Mouse (Mus musculus) limb, embryonic 14.5 days (tissue): ENCODE measurements around the gene Cyp26b1. TPM values are rescaled to one million over a fixed set of nuclear protein-coding genes. Genes with fewer than 3 reads are reported as not detected.

Experiments
- ATAC-seq: fragments of 200-750 bp; cut with Nextera tagmentation; 2 replicates; pipeline ENCODE4 v1.8.0; 2017; ENCODE audit warnings: low read depth, moderate number of reproducible peaks, moderate TSS enrichment; ENCODE audit not compliant: low FRiP score
- DNase-seq: peaks from one replicate; pipeline ENCODE4 v3.0.0-alpha.2; 2015; ENCODE audit warnings: low spot score
- H3K27ac ChIP-seq: fragments of 300-500 bp; sonication (generic); replicated peaks from 2 replicates; pipeline ENCODE4 v1.5.1; 2014; ENCODE audit warnings: low read depth, mild to moderate bottlenecking, low read length, moderate library complexity, mixed read lengths
- H3K27me3 ChIP-seq: fragments of 300-500 bp; sonication (generic); 2 replicates; pipeline ENCODE4 v1.6.1; 2014; ENCODE audit warnings: low read length, mixed read lengths; ENCODE audit not compliant: control insufficient read depth, insufficient read depth
- H3K36me3 ChIP-seq: fragments of 300-500 bp; sonication (generic); 2 replicates; pipeline ENCODE4 v1.6.1; 2014; ENCODE audit warnings: mild to moderate bottlenecking, low read length, moderate library complexity, mixed read lengths; ENCODE audit not compliant: control insufficient read depth, insufficient read depth
- H3K4me1 ChIP-seq: fragments of 300-500 bp; sonication (generic); 2 replicates; pipeline ENCODE4 v1.6.1; 2014; ENCODE audit warnings: antibody characterized with exemption, low read length, mixed read lengths; ENCODE audit not compliant: control insufficient read depth, insufficient read depth
- H3K4me2 ChIP-seq: fragments of 300-500 bp; sonication (generic); replicated peaks from 2 replicates; pipeline ENCODE4 v1.6.1; 2014; ENCODE audit warnings: low read depth, mild to moderate bottlenecking, low read length, moderate library complexity; ENCODE audit not compliant: severe bottlenecking
- H3K4me3 ChIP-seq: fragments of 300-500 bp; sonication (generic); replicated peaks from 2 replicates; pipeline ENCODE4 v1.5.1; 2014; ENCODE audit warnings: low read length
- H3K9ac ChIP-seq: fragments of 300-500 bp; sonication (generic); 2 replicates; pipeline ENCODE4 v1.6.1; 2014; ENCODE audit warnings: mild to moderate bottlenecking, low read depth, low read length, moderate library complexity; ENCODE audit not compliant: severe bottlenecking
- H3K9me3 ChIP-seq: fragments of 300-500 bp; sonication (generic); 2 replicates; pipeline ENCODE4 v1.6.1; 2016; ENCODE audit warnings: low read length; ENCODE audit not compliant: control insufficient read depth
- POLR2A ChIP-seq: fragments of 200-500 bp; IDR thresholded peaks from 2 replicates; pipeline ENCODE4 v1.8.0; 2012; ENCODE audit warnings: inconsistent platforms, mild to moderate bottlenecking, moderate library complexity, borderline replicate concordance; ENCODE audit not compliant: insufficient read depth, insufficient read length; ENCODE audit errors: extremely low read depth
- WGBS: fragments of 180-500 bp; shearing (Covaris S2); extraction: QIAGEN DNeasy Blood & Tissue Kit; methylation state at CpG from one replicate; pipeline ENCODE4 v1.1.7; 2014; 5-methylcytosine and 5-hydroxymethylcytosine counted together
- polyA plus RNA-seq, 2 experiments: library from polyadenylated mRNA; depleted of rRNA in 1 of 2; stranded (reverse) in 1 of 2; unstranded in 1 of 2; fragments of >200 nt; fragmentation: Nextera tagmentation in 1 of 2; extraction: Ambion mirVana in 1 of 2; gene quantifications; 2 replicates each; pipeline versions ENCODE4 v1.2.1 to v1.2.3; 2012 to 2014

Cyp26b1 gene
- polyA plus RNA-seq, 2 experiments: 10.0 to 20.1 TPM

DNA sequence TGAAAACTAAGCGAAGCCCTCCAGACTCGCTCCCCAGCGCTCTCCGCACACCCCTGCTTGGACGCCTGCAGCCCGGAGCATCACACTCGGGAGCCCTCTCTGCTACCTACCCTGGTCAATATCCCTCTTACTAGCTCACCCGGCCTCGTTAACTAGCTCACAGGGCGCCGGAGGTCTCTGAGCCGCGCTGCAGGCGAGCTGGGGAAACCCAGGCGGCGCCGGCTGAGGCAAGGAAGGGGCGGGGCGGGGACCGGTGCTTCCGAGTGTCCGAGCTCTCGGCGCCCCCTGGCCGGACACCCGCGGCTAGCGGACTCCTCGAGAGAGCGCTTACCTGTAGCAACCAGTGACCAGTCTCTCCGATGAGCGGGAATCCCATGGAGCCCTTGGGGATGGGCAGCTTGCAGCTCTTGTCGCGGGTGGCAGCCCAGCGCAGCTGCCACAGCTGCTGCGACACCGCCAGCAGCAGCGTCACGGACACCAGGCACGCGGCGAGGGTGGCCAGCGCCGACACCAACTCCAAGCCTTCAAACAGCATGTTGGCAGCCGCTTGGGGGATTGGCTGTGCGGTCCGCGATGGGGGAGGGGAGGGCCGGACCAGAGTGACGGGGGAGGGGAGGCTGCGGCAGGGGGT lies 6.1 kb downstream of the Cyp26b1 start:
- Histone ChIP-seq H3K27me3 (peaks cover 17% of the 10 kb centered on the region; the same call in 1 of the 2 replicates), H3K4me3 (peak overlapping the region; percentile 58), H3K4me2 (peak overlapping the region; percentile 87), H3K27ac (peak overlapping the region; percentile 84), H3K9ac (peak overlapping the region; percentile 64), H3K9me3 (no peaks in the 10 kb centered on the region), H3K4me1 (peaks cover 36% of the 10 kb centered on the region), H3K36me3 (peaks cover under 1% of the 10 kb centered on the region; the same call in 1 of the 2 replicates)
- DNase-seq (peak; percentile 42), ATAC-seq (no peak)
- under 1% methylated on average over 50 of the region's 51 CpGs for WGBS
- 0 out of 2 replicates have a peak, but pooled peaks have one; percentile 36 for TF ChIP-seq POLR2A

DNA sequence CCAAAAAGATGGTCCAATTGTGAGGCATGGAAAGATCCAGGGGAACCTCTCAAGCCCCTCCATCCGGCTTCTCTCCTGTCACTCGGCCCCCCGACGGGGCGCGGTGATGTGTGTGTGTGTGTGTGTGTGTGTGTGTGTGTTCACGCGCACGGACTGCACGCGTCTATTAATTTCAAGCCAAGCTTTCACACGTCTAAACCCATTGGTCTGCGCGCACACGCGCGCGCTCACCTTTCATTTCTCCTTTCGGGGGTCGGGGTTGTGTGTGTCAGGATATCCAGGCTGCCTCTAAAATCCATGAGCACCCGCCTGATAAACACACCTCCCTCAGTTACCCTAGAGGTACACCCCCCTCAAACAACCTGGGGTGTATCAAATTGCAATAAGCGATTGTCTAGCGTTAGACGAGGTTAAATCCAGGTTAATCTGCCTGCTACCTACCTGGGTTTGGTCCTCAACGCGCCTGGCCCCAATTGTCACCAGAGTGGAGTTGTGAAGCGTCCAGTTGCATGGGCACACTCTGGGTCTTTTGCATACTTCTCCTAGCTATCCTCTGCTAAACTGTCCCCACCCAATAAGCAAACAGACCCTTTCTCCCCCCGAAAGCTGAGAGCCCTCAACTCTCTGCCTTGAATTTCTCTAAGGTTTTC lies 7.0 kb downstream of the Cyp26b1 start:
- WGBS: 2% methylated on average over 28 of the region's 28 CpGs
- ATAC-seq: no peak
- Histone ChIP-seq H3K4me3 (peak overlapping the region; percentile 58), H3K27ac (peak overlapping the region; percentile 84), H3K9me3 (no peaks in the 10 kb centered on the region), H3K4me1 (peaks cover 45% of the 10 kb centered on the region), H3K9ac (peak overlapping the region; percentile 64), H3K36me3 (peaks cover 7% of the 10 kb centered on the region; the same call in 1 of the 2 replicates), H3K27me3 (peaks cover 17% of the 10 kb centered on the region; the same call in 1 of the 2 replicates), H3K4me2 (peak overlapping the region; percentile 87)
- peak; percentile 21 for DNase-seq
- no peak for TF ChIP-seq POLR2A

DNA sequence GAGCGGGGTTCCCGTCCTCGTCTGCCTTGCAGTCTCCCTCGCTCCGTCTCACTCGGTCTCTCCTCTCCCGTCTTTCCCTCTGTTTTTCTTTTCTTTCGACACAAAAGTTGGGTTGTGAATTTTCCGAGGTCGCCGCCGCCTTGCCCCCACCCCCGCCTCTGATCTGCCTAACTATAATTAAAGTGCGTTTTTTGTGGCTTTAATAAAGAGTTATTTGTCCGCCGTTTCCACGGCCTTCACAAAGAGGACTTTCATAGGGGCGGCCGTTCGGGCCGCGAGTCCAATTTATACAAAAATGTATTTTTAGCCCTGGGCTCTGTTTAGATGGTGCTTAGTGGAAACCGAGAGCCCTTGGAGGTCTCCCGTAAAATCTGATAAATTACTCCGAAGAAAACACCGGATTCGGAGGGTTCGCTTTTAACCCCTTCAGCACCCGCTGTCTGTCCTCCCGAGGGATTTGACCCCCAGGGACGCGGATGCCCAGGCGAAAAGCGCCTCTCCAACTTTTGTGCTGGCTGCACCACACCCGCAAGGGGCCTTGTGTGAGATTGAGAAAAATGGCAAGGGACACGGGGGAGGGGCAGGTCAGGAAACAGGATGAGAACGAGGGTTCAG lies 7.9 kb downstream of the Cyp26b1 start:
- WGBS: 2% methylated on average over 37 of the region's 37 CpGs
- H3K4me1 ChIP-seq: peaks cover 54% of the 10 kb centered on the region
- 0 out of 2 replicates have a peak, but pooled peaks have one; percentile 25 for TF ChIP-seq POLR2A
- peak overlapping the region; percentile 64 for H3K9ac ChIP-seq
- peaks cover 17% of the 10 kb centered on the region; the same call in 1 of the 2 replicates for H3K27me3 ChIP-seq
- peak overlapping the region; percentile 58 for H3K4me3 ChIP-seq
- peaks cover 7% of the 10 kb centered on the region; the same call in 1 of the 2 replicates for H3K36me3 ChIP-seq
- ATAC-seq (no peak), DNase-seq (peak; percentile 42)
- peak overlapping the region; percentile 81 for H3K27ac ChIP-seq
- no peaks in the 10 kb centered on the region for H3K9me3 ChIP-seq
- H3K4me2 ChIP-seq: peak overlapping the region; percentile 87

DNA sequence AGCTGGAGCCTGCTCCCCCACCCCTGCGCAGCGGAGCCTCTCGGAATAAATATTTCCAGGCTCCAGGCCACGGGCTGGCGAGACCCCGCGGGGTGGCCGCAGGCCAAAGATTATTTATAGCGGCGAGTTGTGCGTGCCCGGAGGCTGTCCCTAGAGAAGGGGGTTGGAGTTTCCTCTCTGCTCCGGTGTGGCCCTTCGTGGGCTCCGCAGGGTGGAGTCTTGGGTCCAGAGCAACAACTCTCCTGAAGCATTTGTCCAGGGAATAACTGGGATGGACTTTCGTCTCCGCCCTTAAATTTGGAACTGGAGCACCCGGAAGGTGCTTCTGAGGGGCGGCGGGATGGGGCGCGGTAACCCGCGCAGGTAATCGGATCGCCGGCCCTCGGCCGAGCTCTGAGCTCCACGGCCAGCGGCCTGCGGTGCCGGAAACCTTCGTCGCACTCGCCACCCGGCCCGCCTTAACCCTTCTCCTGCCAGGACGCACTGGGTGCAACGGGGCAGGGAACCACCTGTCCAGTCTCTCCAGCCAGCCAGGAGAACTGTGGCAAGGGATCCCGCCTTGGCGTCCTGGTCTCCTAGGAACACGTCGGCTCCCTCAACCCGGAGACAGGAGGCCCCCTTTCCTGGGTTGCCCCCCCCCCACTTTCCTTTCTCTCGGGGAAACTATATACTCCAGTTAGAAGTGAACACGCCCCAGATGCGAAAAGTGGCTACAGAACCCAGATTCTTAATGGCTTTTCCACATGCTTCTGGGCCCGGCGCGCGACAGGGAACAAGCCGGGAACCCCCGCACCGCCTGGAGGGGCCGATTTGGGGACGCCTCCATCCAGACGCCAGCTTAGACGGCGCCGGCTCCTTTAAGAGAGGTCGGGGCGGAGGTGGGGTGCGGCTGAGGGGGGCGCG lies 8.7 kb downstream of the Cyp26b1 start:
- Histone ChIP-seq H3K4me3 (peak overlapping the region; percentile 58), H3K27me3 (peaks cover 16% of the 10 kb centered on the region; the same call in 1 of the 2 replicates), H3K9ac (peak overlapping the region; percentile 64), H3K4me1 (peaks cover 54% of the 10 kb centered on the region), H3K4me2 (peak overlapping the region; percentile 87), H3K36me3 (peaks cover 12% of the 10 kb centered on the region; the same call in 1 of the 2 replicates), H3K27ac (peak overlapping the region; percentile 81), H3K9me3 (no peaks in the 10 kb centered on the region)
- peak; percentile 70 for DNase-seq
- WGBS: under 1% methylated on average over 65 of the region's 66 CpGs
- no peak for TF ChIP-seq POLR2A
- peak; percentile 21 for ATAC-seq
